Mouse (Mus musculus) forebrain, embryonic 13.5 days (tissue): ENCODE results near the gene Rnf144a. TPM values are rescaled to one million over a fixed set of nuclear protein-coding genes. Genes with fewer than 3 reads are reported as not detected.

Experiments
- ATAC-seq: fragments of 200-750 bp; cut with Nextera tagmentation; 2 replicates; pipeline ENCODE4 v1.8.0; 2017
- H3K27ac ChIP-seq: fragments of 300-500 bp; sonication (generic); 2 replicates; pipeline ENCODE4 v1.5.1; 2015; ENCODE audit warnings: inconsistent platforms, mild to moderate bottlenecking, moderate library complexity
- H3K27me3 ChIP-seq: fragments of 300-500 bp; sonication (generic); 2 replicates; pipeline ENCODE4 v1.6.1; 2015; ENCODE audit warnings: mild to moderate bottlenecking, inconsistent platforms
- H3K36me3 ChIP-seq: fragments of 300-500 bp; sonication (generic); 2 replicates; pipeline ENCODE4 v1.6.1; 2015; ENCODE audit warnings: mild to moderate bottlenecking, inconsistent platforms; ENCODE audit not compliant: poor library complexity, severe bottlenecking
- H3K4me1 ChIP-seq: fragments of 300-500 bp; sonication (generic); 2 replicates; pipeline ENCODE4 v1.6.1; 2015; ENCODE audit warnings: inconsistent platforms
- H3K4me2 ChIP-seq: fragments of 300-500 bp; sonication (generic); 2 replicates; pipeline ENCODE4 v1.6.1; 2015; ENCODE audit warnings: inconsistent platforms, mild to moderate bottlenecking, moderate library complexity
- H3K4me3 ChIP-seq: fragments of 300-500 bp; sonication (generic); 2 replicates; pipeline ENCODE4 v1.5.1; 2015; ENCODE audit warnings: mild to moderate bottlenecking, inconsistent platforms
- H3K9ac ChIP-seq: fragments of 300-500 bp; sonication (generic); 2 replicates; pipeline ENCODE4 v1.6.1; 2015; ENCODE audit warnings: mild to moderate bottlenecking, inconsistent platforms
- H3K9me3 ChIP-seq: fragments of 300-500 bp; sonication (generic); replicated peaks from 2 replicates; pipeline ENCODE4 v1.6.1; 2016; ENCODE audit warnings: inconsistent platforms
- WGBS: fragments of 180-500 bp; shearing (Covaris S2); methylation state at CpG from one replicate; pipeline ENCODE4 v1.1.7; 2015; 5-methylcytosine and 5-hydroxymethylcytosine counted together
- polyA plus RNA-seq: library from polyadenylated mRNA; unstranded; fragments of >200 nt; fragmentation: Nextera tagmentation; extraction: Ambion mirVana; gene quantifications from 2 replicates; pipeline ENCODE4 v1.2.1, GENCODE M21; 2015

Rnf144a gene
- polyA plus RNA-seq, 1 experiment from 2014 or later = 36.8 TPM

- Histone ChIP-seq H3K4me2 (no peak overlapping the region), H3K27me3 (no peaks in the 10 kb centered on the region)
- 91% methylated on average over 11 of the region's 11 CpGs for WGBS
These were observed 10.0 kb downstream of the Rnf144a start for GRCm38 (mm10) chr12:26404781-26405702.

GRCm38 (mm10) chr12:26403372-26404125 is 11.5 kb downstream of the Rnf144a start:
- H3K9me3 ChIP-seq = no peaks in the 10 kb centered on the region
- peaks cover 32% of the 10 kb centered on the region for H3K36me3 ChIP-seq
- H3K9ac ChIP-seq = no peak overlapping the region
- H3K4me3 ChIP-seq = no peak overlapping the region
- no peak overlapping the region for H3K27ac ChIP-seq
- WGBS = 91% methylated on average over 16 of the region's 16 CpGs
- H3K4me1 ChIP-seq = peaks cover 51% of the 10 kb centered on the region
- H3K27me3 ChIP-seq = no peaks in the 10 kb centered on the region
- no peak overlapping the region for H3K4me2 ChIP-seq
- no peak for ATAC-seq

More at GRCm38 (mm10) chr12:26404781-26405702, 10.0 kb downstream of the Rnf144a start:
- H3K4me1 ChIP-seq = peaks cover 61% of the 10 kb centered on the region
- peak overlapping the region; percentile 40; the same call in 1 of the 2 replicates for H3K27ac ChIP-seq
- peaks cover 39% of the 10 kb centered on the region for H3K36me3 ChIP-seq
- H3K9ac ChIP-seq = no peak overlapping the region
- no peak overlapping the region for H3K4me3 ChIP-seq
- ATAC-seq = no peak
- no peaks in the 10 kb centered on the region for H3K9me3 ChIP-seq

- Histone ChIP-seq H3K4me1 (peaks cover 43% of the 10 kb centered on the region), H3K36me3 (peaks cover 26% of the 10 kb centered on the region), H3K27me3 (no peaks in the 10 kb centered on the region), H3K9me3 (no peaks in the 10 kb centered on the region), H3K4me3 (no peak overlapping the region), H3K27ac (no peak overlapping the region), H3K9ac (no peak overlapping the region), H3K4me2 (no peak overlapping the region)
- no peak for ATAC-seq
- 89% methylated on average over 10 of the region's 10 CpGs for WGBS
These were observed 13.2 kb downstream of the Rnf144a start for GRCm38 (mm10) chr12:26401696-26402470.

- 75% methylated on average over 1 of the region's 1 CpGs for WGBS
- H3K4me3 ChIP-seq = no peak overlapping the region
- no peak for ATAC-seq
These were observed 13.8 kb downstream of the Rnf144a start for GRCm38 (mm10) chr12:26401254-26401653.

GRCm38 (mm10) chr12:26400762-26401161 is 14.3 kb downstream of the Rnf144a start:
- Histone ChIP-seq H3K4me1 (peaks cover 38% of the 10 kb centered on the region), H3K4me3 (no peak overlapping the region), H3K9me3 (no peaks in the 10 kb centered on the region), H3K27me3 (no peaks in the 10 kb centered on the region), H3K9ac (no peak overlapping the region), H3K27ac (no peak overlapping the region), H3K4me2 (no peak overlapping the region), H3K36me3 (peaks cover 26% of the 10 kb centered on the region)
- ATAC-seq = no peak
- 100% methylated on average over 1 of the region's 1 CpGs for WGBS

More at GRCm38 (mm10) chr12:26401254-26401653, 13.8 kb downstream of the Rnf144a start:
- Histone ChIP-seq H3K27me3 (no peaks in the 10 kb centered on the region), H3K36me3 (peaks cover 26% of the 10 kb centered on the region), H3K4me1 (peaks cover 38% of the 10 kb centered on the region), H3K4me2 (no peak overlapping the region), H3K9me3 (no peaks in the 10 kb centered on the region), H3K9ac (no peak overlapping the region), H3K27ac (no peak overlapping the region)

GRCm38 (mm10) chr12:26399391-26399790 is 15.7 kb downstream of the Rnf144a start:
- Histone ChIP-seq H3K9ac (no peak overlapping the region), H3K27me3 (no peaks in the 10 kb centered on the region), H3K36me3 (peaks cover 19% of the 10 kb centered on the region), H3K9me3 (no peaks in the 10 kb centered on the region), H3K4me2 (no peak overlapping the region), H3K4me3 (no peak overlapping the region), H3K27ac (no peak overlapping the region), H3K4me1 (peaks cover 42% of the 10 kb centered on the region)
- ATAC-seq = no peak
- 84% methylated on average over 6 of the region's 6 CpGs for WGBS

- Histone ChIP-seq H3K4me2 (no peak overlapping the region), H3K4me3 (no peak overlapping the region), H3K9me3 (no peaks in the 10 kb centered on the region), H3K36me3 (peaks cover 13% of the 10 kb centered on the region), H3K27me3 (no peaks in the 10 kb centered on the region), H3K9ac (no peak overlapping the region), H3K27ac (no peak overlapping the region), H3K4me1 (peaks cover 50% of the 10 kb centered on the region)
- no peak for ATAC-seq
- 75% methylated on average over 2 of the region's 2 CpGs for WGBS
These were observed 16.5 kb downstream of the Rnf144a start for GRCm38 (mm10) chr12:26398597-26398996.

GRCm38 (mm10) chr12:26394485-26395470 is 20.3 kb downstream of the Rnf144a start:
- no peaks in the 10 kb centered on the region for H3K27me3 ChIP-seq
- no peak overlapping the region for H3K9ac ChIP-seq
- no peak overlapping the region for H3K4me3 ChIP-seq
- H3K4me1 ChIP-seq = peaks cover 36% of the 10 kb centered on the region
- H3K4me2 ChIP-seq = peak overlapping the region; percentile 15; the same call in 1 of the 2 replicates
- H3K36me3 ChIP-seq = peaks cover 1% of the 10 kb centered on the region; the same call in 1 of the 2 replicates
- H3K27ac ChIP-seq = peak overlapping the region; percentile 7; the same call in 1 of the 2 replicates
- 31% methylated on average over 13 of the region's 13 CpGs for WGBS
- H3K9me3 ChIP-seq = no peaks in the 10 kb centered on the region
- peak; percentile 68 for ATAC-seq

- H3K4me1 ChIP-seq = peaks cover 32% of the 10 kb centered on the region
- peaks cover 16% of the 10 kb centered on the region for H3K36me3 ChIP-seq
- no peak overlapping the region for H3K4me2 ChIP-seq
- no peak overlapping the region for H3K9ac ChIP-seq
- H3K9me3 ChIP-seq = no peaks in the 10 kb centered on the region
- ATAC-seq = no peak
- H3K27ac ChIP-seq = no peak overlapping the region
- 88% methylated on average over 5 of the region's 5 CpGs for WGBS
- H3K27me3 ChIP-seq = no peaks in the 10 kb centered on the region
- H3K4me3 ChIP-seq = no peak overlapping the region
These were observed 21.8 kb downstream of the Rnf144a start for GRCm38 (mm10) chr12:26393291-26393690.

GRCm38 (mm10) chr12:26391162-26391561 is 23.9 kb downstream of the Rnf144a start:
- no peak overlapping the region for H3K27ac ChIP-seq
- H3K9ac ChIP-seq = no peak overlapping the region
- H3K4me1 ChIP-seq = peaks cover 30% of the 10 kb centered on the region
- WGBS = 97% methylated on average over 1 of the region's 1 CpGs
- peaks cover 37% of the 10 kb centered on the region for H3K36me3 ChIP-seq
- no peak overlapping the region for H3K4me2 ChIP-seq
- H3K9me3 ChIP-seq = no peaks in the 10 kb centered on the region
- H3K27me3 ChIP-seq = no peaks in the 10 kb centered on the region
- no peak for ATAC-seq
- no peak overlapping the region for H3K4me3 ChIP-seq

- Histone ChIP-seq H3K4me2 (no peak overlapping the region), H3K4me3 (no peak overlapping the region)
These were observed 27.5 kb downstream of the Rnf144a start for GRCm38 (mm10) chr12:26387523-26387922.

More at GRCm38 (mm10) chr12:26387523-26387922, 27.5 kb downstream of the Rnf144a start:
- WGBS = 89% methylated on average over 6 of the region's 6 CpGs
- Histone ChIP-seq H3K4me1 (no peaks in the 10 kb centered on the region), H3K27me3 (no peaks in the 10 kb centered on the region), H3K9ac (no peak overlapping the region), H3K9me3 (no peaks in the 10 kb centered on the region), H3K27ac (no peak overlapping the region), H3K36me3 (peaks cover 68% of the 10 kb centered on the region)
- ATAC-seq = no peak
